13 mouse cellular contexts compared by ENCODE assay signal in the genomic region with DNA sequence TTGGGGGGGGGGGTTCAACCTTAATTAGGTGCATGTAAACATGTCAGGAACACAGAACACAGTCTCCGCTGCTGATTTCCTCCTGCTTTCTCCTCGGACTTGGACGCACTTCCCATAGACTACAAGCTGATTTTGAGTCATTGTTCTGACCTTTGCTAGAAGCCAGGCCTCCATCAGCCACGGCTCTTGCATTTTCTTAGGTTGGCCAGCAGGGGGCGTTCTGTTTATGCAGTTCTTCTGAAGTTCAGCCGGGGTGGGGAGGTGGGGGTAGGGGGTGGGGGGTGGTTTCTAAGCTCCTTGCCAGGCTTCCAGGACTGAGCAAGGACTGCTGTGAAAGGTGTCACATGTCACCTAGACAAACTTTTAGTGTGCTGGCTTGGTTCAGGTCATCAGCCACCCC. TPM values are rescaled to one million over a fixed set of nuclear protein-coding genes. Genes with fewer than 3 reads are reported as not detected.
DNase-seq lines count a peak whose midpoint lies in the region; ATAC-seq and TF ChIP-seq lines count a peak whose summit lies in the region.
"Had no signal": no experiment of that assay in that cellular context is flagged by ENCODE, and none has a peak within 500 bp of the region (broad histone marks: within the 10 kb centered on the region; RNA-seq: fewer than 3 reads in every experiment).

No protein-coding gene starts in this region.

- peak; percentile 28; the same call in 1 of the 2 replicates for TF ChIP-seq CTCF in gastrocnemius, adult 2 months (IDR thresholded peaks at IDR 0.05)

- intact Hi-C loops in gastrocnemius, adult 2 months (cut with DNase I) = no loop called here

- H3K4me1 ChIP-seq in midbrain, embryonic 10.5 days = peaks cover 20% of the 10 kb centered on the region
- H3K4me1 ChIP-seq in midbrain, embryonic 11.5 days (ENCODE audit: control insufficient read depth, insufficient read depth, low read length) = 0 out of 2 replicates have a peak, but pooled peaks cover 3% of the 10 kb centered on the region
- H3K4me1 ChIP-seq: hindbrain, embryonic 15.5 days; lung, embryonic 15.5 days had no signal

- H3K4me2 ChIP-seq in midbrain, embryonic 11.5 days = no peak overlapping the region
- H3K4me2 ChIP-seq: hindbrain, embryonic 15.5 days; lung, embryonic 15.5 days had no signal

- DNase-seq in gastrocnemius, adult 2 months = no peak
- no peak for DNase-seq in gastrocnemius, postnatal 10 days
- peak; percentile 13 for DNase-seq in midbrain, embryonic 10.5 days (ENCODE audit: low spot score)
- no peak for DNase-seq in midbrain, embryonic 11.5 days (ENCODE audit: low spot score, missing footprints)
- peak; percentile 33 to 48 for DNase-seq in adrenal gland, postnatal 36 days
- DNase-seq in thymus, postnatal 14 days = peak; percentile 4
- no peak for DNase-seq in cerebellum, postnatal 4 days (ENCODE audit: low spot score in 2 of 2)
- DNase-seq in right cerebral cortex, postnatal 14 days = no peak
- DNase-seq: cerebellum, adult 11-12 months; gastrocnemius, postnatal 14 days; layer of hippocampus, adult 9-11 months had no signal

- H3K27me3 ChIP-seq in midbrain, embryonic 10.5 days (ENCODE audit: low read depth, poor library complexity, severe bottlenecking) = no peaks in the 10 kb centered on the region
- no peaks in the 10 kb centered on the region for H3K27me3 ChIP-seq in midbrain, embryonic 11.5 days (ENCODE audit: control insufficient read depth, insufficient read depth, low read length)
- H3K27me3 ChIP-seq: hindbrain, embryonic 15.5 days; lung, embryonic 15.5 days had no signal

- H3K9ac ChIP-seq in midbrain, embryonic 11.5 days (ENCODE audit: low read length) = no peak overlapping the region
- H3K9ac ChIP-seq: hindbrain, embryonic 15.5 days; lung, embryonic 15.5 days had no signal

- no peak for ATAC-seq in midbrain, embryonic 11.5 days (ENCODE audit: low FRiP score)

- H3K9me3 ChIP-seq in midbrain, embryonic 10.5 days (replicated peaks) = no peaks in the 10 kb centered on the region
- no peaks in the 10 kb centered on the region for H3K9me3 ChIP-seq in midbrain, embryonic 11.5 days (ENCODE audit: control insufficient read depth, low read length)
- H3K9me3 ChIP-seq: hindbrain, embryonic 15.5 days; lung, embryonic 15.5 days had no signal

- no peak overlapping the region for H3K4me3 ChIP-seq in gastrocnemius, adult 2 months
- H3K4me3 ChIP-seq in midbrain, embryonic 10.5 days = no peak overlapping the region
- H3K4me3 ChIP-seq in midbrain, embryonic 11.5 days (ENCODE audit: low read depth, low read length) = no peak overlapping the region
- H3K4me3 ChIP-seq: hindbrain, embryonic 15.5 days; lung, embryonic 15.5 days had no signal

- no peak overlapping the region for H3K27ac ChIP-seq in gastrocnemius, adult 2 months
- H3K27ac ChIP-seq in midbrain, embryonic 10.5 days (replicated peaks) = no peak overlapping the region
- no peak overlapping the region for H3K27ac ChIP-seq in midbrain, embryonic 11.5 days (ENCODE audit: low read depth, low read length)
- H3K27ac ChIP-seq: hindbrain, embryonic 15.5 days; lung, embryonic 15.5 days had no signal

- peaks cover 23% of the 10 kb centered on the region for H3K36me3 ChIP-seq in midbrain, embryonic 10.5 days
- H3K36me3 ChIP-seq in midbrain, embryonic 11.5 days (ENCODE audit: control insufficient read depth, insufficient read depth, low read length) = no peaks in the 10 kb centered on the region
- H3K36me3 ChIP-seq: hindbrain, embryonic 15.5 days; lung, embryonic 15.5 days had no signal

- WGBS in midbrain, embryonic 10.5 days = 36% methylated on average over 6 of the region's 6 CpGs
- WGBS in midbrain, embryonic 11.5 days = 40% methylated on average over 6 of the region's 6 CpGs

RNA-seq across cellular contexts. Expression of gene Ccdc160, which starts 8.6 kb away (rescaled TPM):
- under 1 TPM; 0.14 to 0.26 TPM for total RNA-seq in gastrocnemius, adult 2 months (2021)
- under 1 TPM; 0.23 to 0.40 TPM for total RNA-seq in gastrocnemius, postnatal 10 days (2021)
- 8.5 and 12.4 TPM in 2 replicates for polyA plus RNA-seq in midbrain, embryonic 10.5 days (2016; fragmentation: Nextera tagmentation; extraction: Ambion mirVana)
- 8.6 and 9.5 TPM in 2 replicates for polyA plus RNA-seq in midbrain, embryonic 11.5 days (2014; fragmentation: Nextera tagmentation; extraction: Ambion mirVana)
- total RNA-seq in adrenal gland, postnatal 36 days (2021) = 10 to 100 TPM; 16.9 to 21.1 TPM

Comparison
In these comparisons a context has a peak if more than half of its experiments do, and no peak if none do; other contexts are left out.
1. DNase-seq: peak in midbrain, embryonic 10.5 days (single experiment), adrenal gland, postnatal 36 days (2 of 2) and thymus, postnatal 14 days (single experiment); none in gastrocnemius, adult 2 months (single experiment), gastrocnemius, postnatal 10 days (single experiment), midbrain, embryonic 11.5 days (single experiment), cerebellum, postnatal 4 days (0 of 2) and right cerebral cortex, postnatal 14 days (single experiment).
2. RNA of gene Ccdc160, which starts 8.6 kb away (total RNA-seq): 16.9 to 21.1 TPM in adrenal gland, postnatal 36 days; 0.23 to 0.40 TPM in gastrocnemius, postnatal 10 days and 0.14 to 0.26 TPM in gastrocnemius, adult 2 months; every median in the first group is over 10 times any median in the second.